Mouse (Mus musculus): ENCODE measurements around the gene Tssk4. TPM values are rescaled to one million over a fixed set of nuclear protein-coding genes. Genes with fewer than 3 reads are reported as not detected.

Gene Tssk4
- polyA plus RNA-seq, 1 experiment from 2014 or later = 0.74 TPM

DNA sequence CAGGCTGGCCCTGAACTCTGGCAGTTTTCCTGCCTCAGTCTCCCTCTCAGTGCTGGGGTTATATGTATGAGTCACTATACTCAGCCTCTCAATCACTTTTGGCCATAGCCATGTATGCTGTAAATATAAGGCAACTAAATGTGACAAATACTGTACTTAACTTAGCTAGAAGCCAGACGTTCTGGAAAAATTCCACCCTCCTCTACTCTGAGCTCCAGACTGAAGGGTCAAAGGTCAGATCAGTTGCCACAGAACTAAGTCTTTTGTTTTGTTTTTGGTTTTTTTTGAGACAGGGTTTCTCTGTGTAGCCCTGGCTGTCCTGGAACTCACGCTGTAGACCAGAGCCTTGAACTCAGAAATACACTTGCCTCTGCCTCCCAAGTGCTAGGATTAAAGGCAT lies 34.1 kb upstream of the Tssk4 start:
- no peak overlapping the region for H3K9ac ChIP-seq (ENCODE audit: low read length)
- H3K9me3 ChIP-seq (ENCODE audit: control insufficient read depth, low read length) = no peaks in the 10 kb centered on the region
- WGBS = 48% methylated on average over 2 of the region's 2 CpGs

DNA sequence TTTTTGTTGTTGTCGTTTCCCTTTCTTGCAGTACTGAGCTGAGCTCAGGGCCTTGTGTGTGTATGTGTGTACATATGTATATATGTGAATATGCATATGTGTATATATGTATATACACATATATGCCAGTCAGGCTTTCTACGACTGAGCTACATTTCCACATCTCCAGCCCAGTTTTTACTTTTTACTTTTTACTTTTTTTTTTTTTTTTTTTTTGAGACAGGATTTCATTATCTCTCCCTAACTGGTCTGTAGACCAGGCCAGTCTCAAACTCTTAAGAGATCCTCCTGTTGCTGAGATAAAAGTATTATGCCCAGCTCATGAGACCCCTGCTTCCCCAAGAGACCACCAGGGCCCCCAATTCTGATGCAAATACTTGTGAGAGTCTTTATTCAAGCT lies 33.1 kb upstream of the Tssk4 start:
- Histone ChIP-seq H3K4me1 (replicated peaks; ENCODE audit: control insufficient read depth, insufficient read depth, low read length) (no peaks in the 10 kb centered on the region; the same call in 1 of the 2 replicates), H3K36me3 (ENCODE audit: control insufficient read depth, insufficient read depth, low read length) (no peaks in the 10 kb centered on the region), H3K27me3 (ENCODE audit: control insufficient read depth, insufficient read depth, low read depth, low read length) (no peaks in the 10 kb centered on the region), H3K9ac (ENCODE audit: low read length) (no peak overlapping the region), H3K4me2 (ENCODE audit: low read depth, low read length) (no peak overlapping the region), H3K9me3 (ENCODE audit: control insufficient read depth, low read length) (no peaks in the 10 kb centered on the region), H3K27ac (ENCODE audit: low read length) (no peak overlapping the region), H3K4me3 (ENCODE audit: low read length) (no peak overlapping the region)
- WGBS = 72% methylated on average over 2 of the region's 2 CpGs
- no peak for ATAC-seq (ENCODE audit: low read depth)

More for the DNA sequence above, 34.1 kb upstream of the Tssk4 start:
- Histone ChIP-seq H3K4me1 (replicated peaks; ENCODE audit: control insufficient read depth, insufficient read depth, low read length) (no peaks in the 10 kb centered on the region; the same call in 1 of the 2 replicates), H3K27me3 (ENCODE audit: control insufficient read depth, insufficient read depth, low read depth, low read length) (no peaks in the 10 kb centered on the region), H3K27ac (ENCODE audit: low read length) (no peak overlapping the region), H3K4me2 (ENCODE audit: low read depth, low read length) (no peak overlapping the region), H3K36me3 (ENCODE audit: control insufficient read depth, insufficient read depth, low read length) (no peaks in the 10 kb centered on the region), H3K4me3 (ENCODE audit: low read length) (no peak overlapping the region)
- no peak for ATAC-seq (ENCODE audit: low read depth)

DNA sequence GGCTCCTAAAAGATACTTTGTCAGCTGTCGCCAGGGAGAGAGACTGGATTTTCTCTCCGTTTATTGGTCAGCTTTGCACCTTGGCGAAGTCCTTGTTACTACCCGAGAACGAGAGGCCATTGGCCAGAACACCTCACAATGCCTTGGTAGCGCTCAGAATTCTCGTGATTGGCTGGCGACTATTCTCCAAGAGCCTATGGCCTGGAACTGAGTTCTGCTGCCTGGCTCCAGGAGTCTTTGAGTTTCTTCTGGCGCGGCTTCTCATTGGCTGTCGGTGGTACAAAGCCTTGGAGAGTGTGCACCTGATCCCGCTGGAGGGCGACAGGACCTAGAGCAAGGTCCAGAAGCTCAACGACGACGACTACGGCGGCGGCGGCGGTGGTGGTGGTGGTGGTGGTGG lies 32.2 kb upstream of the Tssk4 start, which contains the start of gene Rec8:
Gene Rec8, plus strand, starts transcription at position 216 of the 400 bp plus-strand sequence.
- Histone ChIP-seq H3K9me3 (ENCODE audit: control insufficient read depth, low read length) (no peaks in the 10 kb centered on the region), H3K27me3 (ENCODE audit: control insufficient read depth, insufficient read depth, low read depth, low read length) (no peaks in the 10 kb centered on the region), H3K4me1 (replicated peaks; ENCODE audit: control insufficient read depth, insufficient read depth, low read length) (no peaks in the 10 kb centered on the region; the same call in 1 of the 2 replicates), H3K9ac (ENCODE audit: low read length) (peak within 1 kb of the TSS; percentile 58), H3K36me3 (ENCODE audit: control insufficient read depth, insufficient read depth, low read length) (no peaks in the 10 kb centered on the region), H3K4me3 (ENCODE audit: low read length) (peak within 1 kb of the TSS; percentile 48), H3K27ac (ENCODE audit: low read length) (peak within 1 kb of the TSS; percentile 55), H3K4me2 (ENCODE audit: low read depth, low read length) (peak within 1 kb of the TSS; percentile 52)
- ATAC-seq (ENCODE audit: low read depth) = peak; percentile 88
- 16% methylated on average over 21 of the region's 21 CpGs for WGBS

DNA sequence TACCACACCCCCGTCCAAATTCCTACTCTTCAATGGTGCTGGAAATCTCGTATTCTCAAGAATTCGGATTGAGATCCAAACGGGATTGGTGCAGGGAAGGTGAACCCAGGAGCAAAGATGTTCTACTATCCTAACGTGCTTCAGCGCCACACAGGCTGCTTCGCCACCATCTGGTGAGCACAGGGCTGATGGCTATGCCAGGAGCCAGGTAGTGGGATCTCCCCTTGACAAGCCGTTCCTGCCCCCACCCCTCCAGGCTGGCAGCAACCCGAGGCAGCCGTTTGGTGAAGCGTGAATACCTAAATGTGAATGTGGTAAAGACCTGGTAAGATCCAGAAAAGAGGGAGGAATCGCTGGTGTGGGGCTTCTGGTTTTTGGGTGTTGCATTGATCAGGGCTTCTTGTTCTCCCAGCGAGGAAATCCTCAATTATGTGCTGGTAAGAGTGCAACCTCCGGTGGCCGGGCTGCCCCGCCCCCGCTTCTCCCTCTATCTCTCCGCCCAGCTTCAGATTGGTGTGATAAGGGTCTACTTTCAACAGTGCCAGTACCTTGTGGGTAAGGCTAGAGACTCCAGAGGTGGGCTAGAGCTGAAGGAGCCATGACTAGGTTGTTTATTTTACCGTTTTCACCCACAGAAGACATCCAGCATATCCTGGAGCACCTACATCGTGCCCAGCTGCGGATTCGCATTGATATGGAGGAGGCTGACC lies 31.3 kb upstream of the Tssk4 start:
- ATAC-seq (ENCODE audit: low read depth) = peak; percentile 26; the same call in 1 of the 2 replicates
- WGBS = 30% methylated on average over 22 of the region's 22 CpGs
- H3K9me3 ChIP-seq (ENCODE audit: control insufficient read depth, low read length) = no peaks in the 10 kb centered on the region
- no peak overlapping the region for H3K27ac ChIP-seq (ENCODE audit: low read length)
- peak overlapping the region; percentile 48 for H3K4me3 ChIP-seq (ENCODE audit: low read length)
- peak overlapping the region; percentile 52 for H3K4me2 ChIP-seq (ENCODE audit: low read depth, low read length)
- H3K9ac ChIP-seq (ENCODE audit: low read length) = peak overlapping the region; percentile 58
- H3K4me1 ChIP-seq (replicated peaks; ENCODE audit: control insufficient read depth, insufficient read depth, low read length) = no peaks in the 10 kb centered on the region; the same call in 1 of the 2 replicates
- H3K36me3 ChIP-seq (ENCODE audit: control insufficient read depth, insufficient read depth, low read length) = no peaks in the 10 kb centered on the region
- no peaks in the 10 kb centered on the region for H3K27me3 ChIP-seq (ENCODE audit: control insufficient read depth, insufficient read depth, low read depth, low read length)

DNA sequence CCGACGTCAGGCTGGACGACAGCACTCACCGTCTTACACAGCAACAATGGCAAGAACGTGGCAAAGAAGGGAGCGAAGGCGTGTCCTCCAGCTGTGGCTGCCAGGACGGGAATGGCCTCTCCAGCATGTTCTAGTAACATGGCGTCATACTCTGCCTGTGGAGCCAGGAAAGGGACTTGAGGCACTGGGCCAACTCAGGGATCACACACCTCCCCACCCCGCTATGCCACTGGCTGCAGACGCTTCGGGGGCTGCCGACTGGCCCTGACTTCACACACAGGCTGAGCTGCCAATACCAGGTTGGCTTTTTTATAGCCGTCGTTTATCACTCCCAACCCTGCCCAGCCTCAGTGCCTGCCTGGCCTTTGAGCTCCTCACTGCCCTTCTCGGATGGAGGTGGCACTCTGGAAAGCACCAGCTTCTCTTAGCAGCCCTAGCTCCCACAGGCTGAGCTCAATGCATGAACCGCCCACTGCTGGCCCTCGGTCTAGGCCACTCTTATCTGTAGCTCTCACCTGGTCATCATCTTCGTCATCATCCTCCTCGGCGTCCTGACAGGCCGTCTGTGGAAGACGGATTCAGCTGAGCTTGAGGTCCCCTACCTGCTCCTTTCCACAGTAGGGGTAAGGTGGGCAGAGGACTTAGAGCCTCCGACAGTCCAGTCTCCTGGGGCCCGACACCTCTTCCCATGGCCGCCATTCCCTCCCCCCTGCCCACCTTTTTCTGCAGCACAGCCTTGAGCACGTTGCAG lies 21.7 kb upstream of the Tssk4 start:
- Histone ChIP-seq H3K27me3 (ENCODE audit: control insufficient read depth, insufficient read depth, low read depth, low read length) (no peaks in the 10 kb centered on the region), H3K9me3 (ENCODE audit: control insufficient read depth, low read length) (no peaks in the 10 kb centered on the region), H3K4me1 (replicated peaks; ENCODE audit: control insufficient read depth, insufficient read depth, low read length) (no peaks in the 10 kb centered on the region), H3K4me2 (ENCODE audit: low read depth, low read length) (no peak overlapping the region), H3K9ac (ENCODE audit: low read length) (no peak overlapping the region), H3K36me3 (ENCODE audit: control insufficient read depth, insufficient read depth, low read length) (peaks cover 57% of the 10 kb centered on the region), H3K27ac (ENCODE audit: low read length) (no peak overlapping the region), H3K4me3 (ENCODE audit: low read length) (no peak overlapping the region)
- 89% methylated on average over 27 of the region's 27 CpGs for WGBS
- ATAC-seq (ENCODE audit: low read depth) = no peak

DNA sequence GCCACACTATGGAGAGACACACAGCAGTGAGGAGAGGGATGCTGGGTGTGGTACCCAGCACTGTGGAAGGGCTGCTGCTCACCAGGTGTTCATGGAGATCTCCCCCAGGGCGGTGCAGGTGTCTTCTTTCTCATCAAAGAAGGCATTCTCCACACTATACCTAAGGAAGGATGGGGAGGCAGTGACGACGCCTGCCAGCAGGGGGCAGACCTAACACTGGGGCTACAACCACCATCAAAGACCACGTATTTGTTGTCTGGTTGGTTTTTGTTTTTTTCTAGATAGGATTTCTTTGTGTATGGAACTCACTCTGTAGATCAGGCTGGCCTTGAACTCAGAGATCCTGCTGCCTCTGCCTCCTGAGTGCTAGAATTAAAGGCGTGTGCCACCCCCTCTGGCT lies 20.7 kb upstream of the Tssk4 start:
- Histone ChIP-seq H3K9me3 (ENCODE audit: control insufficient read depth, low read length) (no peaks in the 10 kb centered on the region), H3K27me3 (ENCODE audit: control insufficient read depth, insufficient read depth, low read depth, low read length) (no peaks in the 10 kb centered on the region), H3K27ac (ENCODE audit: low read length) (no peak overlapping the region), H3K4me1 (replicated peaks; ENCODE audit: control insufficient read depth, insufficient read depth, low read length) (no peaks in the 10 kb centered on the region), H3K4me3 (ENCODE audit: low read length) (no peak overlapping the region), H3K4me2 (ENCODE audit: low read depth, low read length) (no peak overlapping the region), H3K36me3 (ENCODE audit: control insufficient read depth, insufficient read depth, low read length) (peaks cover 62% of the 10 kb centered on the region), H3K9ac (ENCODE audit: low read length) (no peak overlapping the region)
- WGBS = 53% methylated on average over 5 of the region's 5 CpGs
- ATAC-seq (ENCODE audit: low read depth) = no peak

DNA sequence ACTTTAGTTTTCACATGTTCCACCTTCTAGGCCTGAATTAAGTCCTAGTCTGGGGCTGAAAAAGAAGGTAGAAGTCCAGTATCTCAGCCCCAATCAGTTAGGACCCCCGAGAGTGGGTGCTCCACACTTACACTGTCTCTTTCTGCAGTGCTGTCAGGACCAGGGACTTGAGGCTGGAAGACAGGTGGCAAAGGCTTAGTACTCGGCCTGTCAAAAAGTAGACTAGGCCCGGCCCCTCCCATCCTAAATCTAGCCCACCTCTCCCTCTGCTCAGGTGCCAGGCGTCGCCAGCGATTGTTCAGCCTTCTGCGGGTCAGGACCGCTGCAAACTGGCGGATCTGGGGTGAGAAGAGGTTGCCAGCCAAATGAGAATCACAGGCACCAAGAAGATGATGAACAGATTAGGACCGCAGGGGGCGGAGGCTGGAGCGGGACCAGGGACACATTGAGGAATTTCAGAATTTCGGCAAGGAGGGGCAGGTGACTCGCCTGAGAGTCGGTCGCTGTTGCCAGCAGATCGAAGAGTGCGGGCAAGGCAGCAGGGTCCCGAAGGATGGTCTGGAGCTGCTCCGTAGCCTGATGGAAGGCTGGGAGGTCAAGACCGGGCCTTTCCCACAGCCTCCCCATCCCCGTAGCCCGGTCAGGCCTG lies 15.0 kb upstream of the Tssk4 start:
- 4% methylated on average over 23 of the region's 23 CpGs for WGBS
- no peaks in the 10 kb centered on the region for H3K27me3 ChIP-seq (ENCODE audit: control insufficient read depth, insufficient read depth, low read depth, low read length)
- H3K4me3 ChIP-seq (ENCODE audit: low read length) = peak overlapping the region; percentile 69
- peaks cover 5% of the 10 kb centered on the region; the same call in 1 of the 2 replicates for H3K4me1 ChIP-seq (replicated peaks; ENCODE audit: control insufficient read depth, insufficient read depth, low read length)
- peak overlapping the region; percentile 69 for H3K27ac ChIP-seq (ENCODE audit: low read length)
- H3K9ac ChIP-seq (ENCODE audit: low read length) = peak overlapping the region; percentile 76
- H3K9me3 ChIP-seq (ENCODE audit: control insufficient read depth, low read length) = no peaks in the 10 kb centered on the region
- peaks cover 58% of the 10 kb centered on the region for H3K36me3 ChIP-seq (ENCODE audit: control insufficient read depth, insufficient read depth, low read length)
- ATAC-seq (ENCODE audit: low read depth) = peak; percentile 40
- H3K4me2 ChIP-seq (ENCODE audit: low read depth, low read length) = peak overlapping the region; percentile 86

DNA sequence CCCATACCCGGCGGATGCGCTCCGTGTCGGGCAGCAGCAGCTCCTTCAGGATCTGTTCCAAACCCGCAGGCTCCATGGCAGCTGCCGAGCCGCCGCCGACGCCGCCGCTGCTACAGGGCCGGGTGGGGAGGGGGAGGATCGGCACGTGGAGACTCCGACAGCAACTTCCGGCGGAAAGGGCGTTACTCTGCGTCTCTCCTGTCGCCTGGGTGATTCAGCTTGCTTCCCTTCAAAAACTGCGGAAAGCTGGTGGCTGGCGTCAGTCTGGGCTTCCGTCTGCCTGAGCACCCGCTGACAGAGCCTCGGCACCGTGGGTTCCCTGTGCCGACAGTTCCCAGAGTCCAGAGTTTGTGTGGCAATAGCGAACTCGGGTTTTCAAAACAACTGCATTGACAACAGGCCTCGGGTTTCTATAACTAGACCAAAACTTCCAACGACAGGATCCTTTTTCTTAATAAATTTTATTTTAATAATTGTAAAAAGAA lies 14.4 kb upstream of the Tssk4 start, which contains the start of gene Ipo4:
Gene Ipo4, minus strand, starts transcription at position 435 of the 485 bp plus-strand sequence.
- Histone ChIP-seq H3K9me3 (ENCODE audit: control insufficient read depth, low read length) (no peaks in the 10 kb centered on the region), H3K9ac (ENCODE audit: low read length) (peak within 1 kb of the TSS; percentile 76), H3K27me3 (ENCODE audit: control insufficient read depth, insufficient read depth, low read depth, low read length) (no peaks in the 10 kb centered on the region), H3K4me2 (ENCODE audit: low read depth, low read length) (peak within 1 kb of the TSS; percentile 86), H3K4me1 (replicated peaks; ENCODE audit: control insufficient read depth, insufficient read depth, low read length) (peaks cover 5% of the 10 kb centered on the region; the same call in 1 of the 2 replicates), H3K36me3 (ENCODE audit: control insufficient read depth, insufficient read depth, low read length) (peaks cover 58% of the 10 kb centered on the region), H3K4me3 (ENCODE audit: low read length) (peak within 1 kb of the TSS; percentile 69), H3K27ac (ENCODE audit: low read length) (peak within 1 kb of the TSS; percentile 69)
- WGBS = 1% methylated on average over 33 of the region's 33 CpGs
- peak; percentile 94 for ATAC-seq (ENCODE audit: low read depth)

DNA sequence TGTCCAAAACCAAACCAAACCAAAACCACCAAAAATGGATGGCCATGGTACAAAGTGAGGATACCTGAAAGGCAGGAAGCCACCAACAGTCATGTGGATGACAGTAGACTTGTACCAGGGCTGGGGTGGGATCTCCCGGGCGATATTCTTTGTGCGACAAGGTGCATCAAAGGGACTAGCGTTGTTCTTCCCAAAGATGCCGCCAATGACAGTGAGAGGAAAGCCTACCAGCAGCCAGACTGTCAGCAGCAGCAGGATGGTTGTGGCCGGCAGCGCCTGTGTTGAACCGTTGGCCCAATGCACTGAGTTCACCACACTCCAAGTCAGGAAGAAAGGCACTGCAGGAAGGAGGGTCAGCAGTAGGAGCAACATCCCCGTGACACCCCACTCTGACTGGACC lies 12.2 kb upstream of the Tssk4 start, which contains the start of gene Gm49378:
Gene Gm49378, minus strand, starts transcription at position 101 of the 400 bp plus-strand sequence.
- no peak within 1 kb of the TSS for H3K4me2 ChIP-seq (ENCODE audit: low read depth, low read length)
- H3K9me3 ChIP-seq (ENCODE audit: control insufficient read depth, low read length) = no peaks in the 10 kb centered on the region
- peaks cover 48% of the 10 kb centered on the region for H3K36me3 ChIP-seq (ENCODE audit: control insufficient read depth, insufficient read depth, low read length)
- no peak within 1 kb of the TSS for H3K9ac ChIP-seq (ENCODE audit: low read length)
- H3K27ac ChIP-seq (ENCODE audit: low read length) = no peak within 1 kb of the TSS
- 97% methylated on average over 9 of the region's 9 CpGs for WGBS
- no peak within 1 kb of the TSS for H3K4me3 ChIP-seq (ENCODE audit: low read length)
- ATAC-seq (ENCODE audit: low read depth) = no peak
- H3K4me1 ChIP-seq (replicated peaks; ENCODE audit: control insufficient read depth, insufficient read depth, low read length) = peaks cover 12% of the 10 kb centered on the region; the same call in 1 of the 2 replicates
- no peaks in the 10 kb centered on the region for H3K27me3 ChIP-seq (ENCODE audit: control insufficient read depth, insufficient read depth, low read depth, low read length)
